Mouse (Mus musculus): ENCODE results near the gene Noa1. TPM values are rescaled to one million over a fixed set of nuclear protein-coding genes. Genes with fewer than 3 reads are reported as not detected.

Gene Noa1
- total RNA-seq, 2 experiments from 2014 or later = 13.7 to 14.9 TPM

- no peak for DNase-seq
These were observed 56.7 kb downstream of the Noa1 start for GRCm38 (mm10) chr5:77253154-77253553.

GRCm38 (mm10) chr5:77252115-77252827 lies 57.6 kb downstream of the Noa1 start:
- no peak for DNase-seq

GRCm38 (mm10) chr5:77251656-77252055 lies 58.2 kb downstream of the Noa1 start:
- DNase-seq = no peak

- no peak for DNase-seq
These were observed 59.8 kb downstream of the Noa1 start for GRCm38 (mm10) chr5:77250083-77250482.

- peak; percentile 21 for DNase-seq
These were observed 63.9 kb downstream of the Noa1 start for GRCm38 (mm10) chr5:77245787-77246671.

- DNase-seq = no peak
These were observed 64.5 kb downstream of the Noa1 start for GRCm38 (mm10) chr5:77245463-77245786.

GRCm38 (mm10) chr5:77244331-77244987 lies 65.4 kb downstream of the Noa1 start:
- DNase-seq = no peak

Small RNA genes within 50 kb of the gene (microRNA-seq; reads per million reads assigned to microRNA genes)
- 0 reads per million in 2 experiments for gene Mir5098

Other genes with a start within 250 kb of the Noa1 start
- 10 to 100 TPM; 11.2 to 13.9 TPM for gene Hopx, start 195.0 kb downstream of the Noa1 start, total RNA-seq (2021)
- gene Spink2, start 98.6 kb downstream of the Noa1 start, total RNA-seq (2021) = under 1 TPM; 0.81 to 0.96 TPM
- 10 to 100 TPM; 14.4 to 17.1 TPM for gene Rest, start 44.6 kb downstream of the Noa1 start, total RNA-seq (2021)
- 10 to 100 TPM; 26.1 to 27.7 TPM for gene Polr2b, start 63 bp upstream of the Noa1 start, total RNA-seq (2021)
- 100 to 1,000 TPM; 330 to 348 TPM for gene Igfbp7, start 98.0 kb upstream of the Noa1 start, total RNA-seq (2021)

Data from gastrocnemius, postnatal 10 days (tissue).